Mouse (Mus musculus) megakaryocyte, embryonic 14.5 days (primary cell): ENCODE data around the gene Havcr1. TPM values are rescaled to one million over a fixed set of nuclear protein-coding genes. Genes with fewer than 3 reads are reported as not detected.
"Not testable (repeated sequence)": the region's sequence is repeated elsewhere in the genome, so short reads cannot be mapped to it uniquely, and the experiment has no call there.

ENCODE experiments used
- H3K27me3 ChIP-seq: replicated peaks from 2 replicates; pipeline ENCODE3; 2012; ENCODE audit warnings: inconsistent platforms
- H3K36me3 ChIP-seq: replicated peaks from 2 replicates; pipeline ENCODE3; 2012; ENCODE audit warnings: low read length, inconsistent platforms, mixed read lengths
- H3K4me1 ChIP-seq: 2 replicates; pipeline ENCODE4 v1.6.1; 2012; ENCODE audit warnings: inconsistent platforms
- H3K4me3 ChIP-seq: replicated peaks from 2 replicates; pipeline ENCODE3; 2012; ENCODE audit warnings: moderate library complexity, mild to moderate bottlenecking, inconsistent platforms
- H3K9me3 ChIP-seq: 2 replicates; pipeline ENCODE4 v1.6.1; 2012; ENCODE audit warnings: inconsistent platforms
- FLI1 ChIP-seq: IDR thresholded peaks from 2 replicates; pipeline ENCODE4 v1.6.1; 2012; ENCODE audit warnings: low read length, inconsistent platforms, mixed read lengths
- GATA1 ChIP-seq: IDR thresholded peaks from 3 replicates; pipeline ENCODE4 v1.6.1; 2012; ENCODE audit warnings: mixed read lengths, low read length, inconsistent platforms, borderline replicate concordance
- polyA plus RNA-seq: library from polyadenylated mRNA; stranded (reverse); fragments of >175 nt; gene quantifications from 2 replicates; pipeline ENCODE4 v1.2.3, GENCODE M21; 2012; ENCODE audit warnings: low replicate concordance; ENCODE audit not compliant: insufficient read depth

The Havcr1 gene
- polyA plus RNA-seq: not detected in 2 replicates

- H3K36me3 ChIP-seq: not testable (repeated sequence)
Measured at GRCm38 (mm10) chr11:46735076-46735475, at the start of gene Havcr1. Havcr1 (plus strand) TSS chr11:46735080.

DNA sequence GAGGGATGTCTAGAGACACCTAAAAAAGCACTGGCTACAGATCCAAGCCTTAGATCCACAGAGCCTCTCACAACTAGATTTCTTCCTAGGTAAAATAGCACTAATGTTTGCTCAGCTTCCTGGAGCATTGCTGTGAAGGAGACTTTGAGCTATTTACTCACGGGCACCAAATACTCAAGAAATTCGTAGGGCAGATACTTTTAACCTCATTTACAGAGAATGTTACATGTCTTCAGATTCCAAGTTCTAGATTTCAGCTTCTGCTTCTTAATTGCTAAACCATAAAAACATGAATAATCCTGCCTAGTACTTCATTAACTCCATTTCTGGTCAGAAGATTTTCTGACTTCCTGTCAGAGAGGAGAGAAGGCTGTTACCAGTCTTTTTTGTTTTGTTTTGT, 44.7 kb upstream of the Havcr1 start:
- no peaks in the 10 kb centered on the region for H3K9me3 ChIP-seq
- no peaks in the 10 kb centered on the region for H3K36me3 ChIP-seq
- TF ChIP-seq FLI1 (no peak), GATA1 (no peak)
- H3K27me3 ChIP-seq: no peaks in the 10 kb centered on the region
- H3K4me1 ChIP-seq: no peaks in the 10 kb centered on the region
- H3K4me3 ChIP-seq: no peak overlapping the region

More at GRCm38 (mm10) chr11:46735076-46735475, at the start of gene Havcr1:
- not testable (repeated sequence) for H3K4me3 ChIP-seq, H3K27me3 ChIP-seq, H3K9me3 ChIP-seq, H3K4me1 ChIP-seq

- not testable (repeated sequence) for H3K4me1 ChIP-seq, H3K4me3 ChIP-seq, H3K27me3 ChIP-seq, H3K9me3 ChIP-seq, H3K36me3 ChIP-seq
Measured at GRCm38 (mm10) chr11:46695849-46696248, 39.0 kb upstream of the Havcr1 start.

- TF ChIP-seq FLI1 (no peak), GATA1 (no peak)
- H3K36me3 ChIP-seq: no peaks in the 10 kb centered on the region
- 0 out of 2 replicates have a peak, but pooled peaks cover 7% of the 10 kb centered on the region for H3K9me3 ChIP-seq
- H3K4me1 ChIP-seq: no peaks in the 10 kb centered on the region
- no peak overlapping the region for H3K4me3 ChIP-seq
- H3K27me3 ChIP-seq: no peaks in the 10 kb centered on the region
Measured at GRCm38 (mm10) chr11:46697433-46698277, 37.2 kb upstream of the Havcr1 start.

- TF ChIP-seq FLI1 (no peak), GATA1 (no peak)
- Histone ChIP-seq H3K4me3 (no peak overlapping the region), H3K4me1 (no peaks in the 10 kb centered on the region), H3K36me3 (no peaks in the 10 kb centered on the region), H3K9me3 (0 out of 2 replicates have a peak, but pooled peaks cover 7% of the 10 kb centered on the region), H3K27me3 (no peaks in the 10 kb centered on the region)
Measured at GRCm38 (mm10) chr11:46698278-46698655, 36.6 kb upstream of the Havcr1 start.

- Histone ChIP-seq H3K4me3 (no peak overlapping the region), H3K27me3 (no peaks in the 10 kb centered on the region), H3K4me1 (no peaks in the 10 kb centered on the region), H3K9me3 (0 out of 2 replicates have a peak, but pooled peaks cover 7% of the 10 kb centered on the region), H3K36me3 (no peaks in the 10 kb centered on the region)
- TF ChIP-seq FLI1: no peak
- no peak for TF ChIP-seq GATA1
Measured at GRCm38 (mm10) chr11:46698830-46699229, 36.0 kb upstream of the Havcr1 start.

GRCm38 (mm10) chr11:46706664-46707356, 28.1 kb upstream of the Havcr1 start, which contains the start of gene Timd2:
Timd2 (minus strand) TSS chr11:46707061.
- no peaks in the 10 kb centered on the region for H3K36me3 ChIP-seq
- no peaks in the 10 kb centered on the region for H3K9me3 ChIP-seq
- H3K4me3 ChIP-seq: no peak within 1 kb of the TSS
- H3K4me1 ChIP-seq: no peaks in the 10 kb centered on the region
- TF ChIP-seq FLI1: no peak
- no peaks in the 10 kb centered on the region for H3K27me3 ChIP-seq

- no peak overlapping the region for H3K4me3 ChIP-seq
- no peaks in the 10 kb centered on the region for H3K27me3 ChIP-seq
- H3K4me1 ChIP-seq: no peaks in the 10 kb centered on the region
- no peaks in the 10 kb centered on the region for H3K9me3 ChIP-seq
- no peak for TF ChIP-seq GATA1
- TF ChIP-seq FLI1: no peak
- no peaks in the 10 kb centered on the region for H3K36me3 ChIP-seq
Measured at GRCm38 (mm10) chr11:46731541-46732070, 3.3 kb upstream of the Havcr1 start.

GRCm38 (mm10) chr11:46733242-46733789, 1.6 kb upstream of the Havcr1 start:
- no peaks in the 10 kb centered on the region for H3K4me1 ChIP-seq
- H3K4me3 ChIP-seq: no peak overlapping the region
- TF ChIP-seq FLI1: no peak
- no peak for TF ChIP-seq GATA1
- no peaks in the 10 kb centered on the region for H3K9me3 ChIP-seq
- no peaks in the 10 kb centered on the region for H3K27me3 ChIP-seq
- H3K36me3 ChIP-seq: no peaks in the 10 kb centered on the region

DNA sequence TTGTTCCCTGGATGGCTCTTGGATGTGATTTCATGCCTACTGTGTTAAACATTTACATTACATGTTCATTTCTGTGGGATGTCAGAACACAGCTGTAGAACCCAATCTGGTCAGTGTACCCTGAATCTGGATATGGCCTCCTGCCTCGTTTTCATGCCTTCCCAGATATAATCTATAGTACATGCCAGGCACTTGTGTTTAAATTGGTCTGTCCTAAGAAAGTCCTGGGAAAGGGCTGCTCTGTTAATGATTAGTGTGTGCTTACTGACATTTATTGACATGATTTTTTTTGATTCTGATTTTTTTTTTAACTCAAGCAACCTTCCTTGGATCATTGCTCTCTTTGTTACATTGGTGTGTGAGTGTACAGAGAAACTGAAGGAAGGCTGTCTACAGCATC, 263 bp upstream of the Havcr1 start:
- Histone ChIP-seq H3K9me3 (no peaks in the 10 kb centered on the region), H3K4me1 (no peaks in the 10 kb centered on the region)
- TF ChIP-seq FLI1 (no peak), GATA1 (no peak)

DNA sequence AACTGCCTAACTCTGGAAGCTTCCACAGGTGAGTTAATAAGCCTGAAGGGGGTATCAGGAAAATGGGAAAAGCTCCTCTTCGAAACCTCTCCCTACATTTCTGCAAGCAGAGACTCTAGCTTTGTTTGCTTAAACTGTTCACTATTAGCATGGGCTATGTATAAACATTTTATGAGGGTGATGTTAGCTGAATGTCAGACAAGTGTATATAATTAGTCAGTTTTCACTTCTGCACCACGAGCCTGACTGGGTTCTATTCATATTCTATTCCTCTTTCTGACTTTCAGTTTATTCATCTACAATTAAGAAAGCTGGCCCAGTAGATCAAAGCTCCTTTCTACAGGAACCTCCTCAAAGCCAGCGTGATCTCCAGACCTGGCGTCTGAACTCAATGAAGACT, 4.6 kb downstream of the Havcr1 start:
- H3K4me1 ChIP-seq: no peaks in the 10 kb centered on the region
- H3K9me3 ChIP-seq: no peaks in the 10 kb centered on the region
- no peak overlapping the region for H3K4me3 ChIP-seq
- H3K36me3 ChIP-seq: no peaks in the 10 kb centered on the region
- no peak for TF ChIP-seq GATA1
- no peak for TF ChIP-seq FLI1
- no peaks in the 10 kb centered on the region for H3K27me3 ChIP-seq

More for the DNA sequence above, 263 bp upstream of the Havcr1 start:
- Histone ChIP-seq H3K36me3 (no peaks in the 10 kb centered on the region), H3K27me3 (no peaks in the 10 kb centered on the region), H3K4me3 (no peak overlapping the region)
